Mouse (Mus musculus) limb, embryonic 14.5 days (tissue): Measurements from ENCODE around the gene Med22. TPM values are rescaled to one million over a fixed set of nuclear protein-coding genes. Genes with fewer than 3 reads are reported as not detected.

Experiments used
- ATAC-seq: fragments of 200-750 bp; cut with Nextera tagmentation; 2 replicates; pipeline ENCODE4 v1.8.0; 2017; ENCODE audit warnings: low read depth, moderate number of reproducible peaks, moderate TSS enrichment; ENCODE audit not compliant: low FRiP score
- DNase-seq: peaks from one replicate; pipeline ENCODE4 v3.0.0-alpha.2; 2015; ENCODE audit warnings: low spot score
- H3K27ac ChIP-seq: fragments of 300-500 bp; sonication (generic); replicated peaks from 2 replicates; pipeline ENCODE4 v1.5.1; 2014; ENCODE audit warnings: low read depth, mild to moderate bottlenecking, low read length, moderate library complexity, mixed read lengths
- H3K27me3 ChIP-seq: fragments of 300-500 bp; sonication (generic); 2 replicates; pipeline ENCODE4 v1.6.1; 2014; ENCODE audit warnings: low read length, mixed read lengths; ENCODE audit not compliant: control insufficient read depth, insufficient read depth
- H3K36me3 ChIP-seq: fragments of 300-500 bp; sonication (generic); 2 replicates; pipeline ENCODE4 v1.6.1; 2014; ENCODE audit warnings: mild to moderate bottlenecking, low read length, moderate library complexity, mixed read lengths; ENCODE audit not compliant: control insufficient read depth, insufficient read depth
- H3K4me1 ChIP-seq: fragments of 300-500 bp; sonication (generic); 2 replicates; pipeline ENCODE4 v1.6.1; 2014; ENCODE audit warnings: antibody characterized with exemption, low read length, mixed read lengths; ENCODE audit not compliant: control insufficient read depth, insufficient read depth
- H3K4me2 ChIP-seq: fragments of 300-500 bp; sonication (generic); replicated peaks from 2 replicates; pipeline ENCODE4 v1.6.1; 2014; ENCODE audit warnings: low read depth, mild to moderate bottlenecking, low read length, moderate library complexity; ENCODE audit not compliant: severe bottlenecking
- H3K4me3 ChIP-seq: fragments of 300-500 bp; sonication (generic); replicated peaks from 2 replicates; pipeline ENCODE4 v1.5.1; 2014; ENCODE audit warnings: low read length
- H3K9ac ChIP-seq: fragments of 300-500 bp; sonication (generic); 2 replicates; pipeline ENCODE4 v1.6.1; 2014; ENCODE audit warnings: mild to moderate bottlenecking, low read depth, low read length, moderate library complexity; ENCODE audit not compliant: severe bottlenecking
- H3K9me3 ChIP-seq: fragments of 300-500 bp; sonication (generic); 2 replicates; pipeline ENCODE4 v1.6.1; 2016; ENCODE audit warnings: low read length; ENCODE audit not compliant: control insufficient read depth
- POLR2A ChIP-seq: fragments of 200-500 bp; IDR thresholded peaks from 2 replicates; pipeline ENCODE4 v1.8.0; 2012; ENCODE audit warnings: inconsistent platforms, mild to moderate bottlenecking, moderate library complexity, borderline replicate concordance; ENCODE audit not compliant: insufficient read depth, insufficient read length; ENCODE audit errors: extremely low read depth
- WGBS: fragments of 180-500 bp; shearing (Covaris S2); extraction: QIAGEN DNeasy Blood & Tissue Kit; methylation state at CpG from one replicate; pipeline ENCODE4 v1.1.7; 2014; 5-methylcytosine and 5-hydroxymethylcytosine counted together
- polyA plus RNA-seq, 2 experiments: library from polyadenylated mRNA; depleted of rRNA in 1 of 2; stranded (reverse) in 1 of 2; unstranded in 1 of 2; fragments of >200 nt; fragmentation: Nextera tagmentation in 1 of 2; extraction: Ambion mirVana in 1 of 2; gene quantifications; 2 replicates each; pipeline versions ENCODE4 v1.2.1 to v1.2.3; 2012 to 2014

Med22 gene
- polyA plus RNA-seq, 2 experiments: 32.7 to 49.0 TPM

DNA sequence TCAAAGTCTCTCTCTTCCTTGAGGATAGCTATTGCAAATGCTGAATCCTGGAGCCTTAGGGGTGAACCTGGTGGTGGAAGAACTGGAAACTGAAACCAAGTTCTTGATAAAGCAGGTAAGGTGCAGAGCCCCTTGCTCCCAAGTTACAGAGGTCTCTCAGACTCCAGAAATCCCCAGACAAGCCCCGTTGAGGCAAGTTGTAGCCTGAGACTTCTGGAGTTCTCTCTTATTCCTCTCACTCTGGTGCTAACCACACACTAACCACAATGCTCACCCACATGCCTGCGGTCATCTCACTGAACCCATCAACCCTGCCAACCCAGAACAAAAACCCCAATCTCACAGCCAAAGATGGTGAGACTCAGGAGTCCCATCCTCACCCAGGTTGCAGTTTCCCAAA, 24.8 kb upstream of the Med22 start:
- no peak for TF ChIP-seq POLR2A
- Histone ChIP-seq H3K27me3 (no peaks in the 10 kb centered on the region), H3K9me3 (no peaks in the 10 kb centered on the region), H3K4me1 (peaks cover 20% of the 10 kb centered on the region), H3K4me2 (no peak overlapping the region), H3K9ac (no peak overlapping the region), H3K36me3 (peaks cover 16% of the 10 kb centered on the region), H3K4me3 (no peak overlapping the region), H3K27ac (no peak overlapping the region)
- DNase-seq (no peak), ATAC-seq (no peak)
- WGBS: 94% methylated on average over 2 of the region's 2 CpGs

GRCm38 (mm10) chr2:26933304-26934055, 23.0 kb upstream of the Med22 start, which contains the start of the genes Surf4 and Stkld1:
Gene Surf4 (minus strand): TSS chr2:26933928.
Gene Stkld1 (plus strand): TSS chr2:26934047.
- TF ChIP-seq POLR2A: peak; percentile 95
- Histone ChIP-seq H3K4me2 (peak within 1 kb of the TSS; percentile 57), H3K4me3 (peak within 1 kb of the TSS; percentile 93), H3K36me3 (peaks cover 34% of the 10 kb centered on the region), H3K27me3 (no peaks in the 10 kb centered on the region), H3K27ac (peak within 1 kb of the TSS; percentile 93), H3K9ac (peak within 1 kb of the TSS; percentile 97), H3K4me1 (peaks cover 26% of the 10 kb centered on the region), H3K9me3 (no peaks in the 10 kb centered on the region)
- peak; percentile 95 for DNase-seq
- WGBS: under 1% methylated on average over 50 of the region's 70 CpGs
- peak; percentile 96 for ATAC-seq

GRCm38 (mm10) chr2:26932473-26933303, 22.2 kb upstream of the Med22 start:
- peak; percentile 44; the same call in 1 of the 2 replicates for ATAC-seq

GRCm38 (mm10) chr2:26930390-26930789, 19.9 kb upstream of the Med22 start:
- H3K27me3 ChIP-seq: no peaks in the 10 kb centered on the region
- H3K4me1 ChIP-seq: peaks cover 26% of the 10 kb centered on the region
- H3K36me3 ChIP-seq: peaks cover 63% of the 10 kb centered on the region
- H3K9ac ChIP-seq: no peak overlapping the region
- no peak overlapping the region for H3K4me2 ChIP-seq
- no peak overlapping the region for H3K27ac ChIP-seq
- H3K4me3 ChIP-seq: no peak overlapping the region
- 39% methylated on average over 1 of the region's 1 CpGs for WGBS
- ATAC-seq (no peak), DNase-seq (peak; percentile 42)
- no peaks in the 10 kb centered on the region for H3K9me3 ChIP-seq
- TF ChIP-seq POLR2A: no peak

More at GRCm38 (mm10) chr2:26932473-26933303, 22.2 kb upstream of the Med22 start:
- DNase-seq: no peak
- TF ChIP-seq POLR2A: no peak
- Histone ChIP-seq H3K27me3 (no peaks in the 10 kb centered on the region), H3K9me3 (no peaks in the 10 kb centered on the region), H3K36me3 (peaks cover 42% of the 10 kb centered on the region), H3K27ac (peak overlapping the region; percentile 93), H3K4me3 (peak overlapping the region; percentile 93), H3K9ac (peak overlapping the region; percentile 97), H3K4me2 (peak overlapping the region; percentile 57), H3K4me1 (peaks cover 26% of the 10 kb centered on the region)
- 2% methylated on average over 43 of the region's 49 CpGs for WGBS
